Mouse (Mus musculus) cerebellum, postnatal 36 days (tissue): ENCODE results near the gene Vmn2r51.
"Not testable (repeated sequence)": the region's sequence is repeated elsewhere in the genome, so short reads cannot be mapped to it uniquely, and the experiment has no call there.

Experiments used
- DNase-seq, 2 experiments: peaks; one replicate each; pipeline ENCODE4 v3.0.0; 2021 to 2022; ENCODE audit warnings: mixed read lengths in 2 of 2

The Vmn2r51 gene

DNA sequence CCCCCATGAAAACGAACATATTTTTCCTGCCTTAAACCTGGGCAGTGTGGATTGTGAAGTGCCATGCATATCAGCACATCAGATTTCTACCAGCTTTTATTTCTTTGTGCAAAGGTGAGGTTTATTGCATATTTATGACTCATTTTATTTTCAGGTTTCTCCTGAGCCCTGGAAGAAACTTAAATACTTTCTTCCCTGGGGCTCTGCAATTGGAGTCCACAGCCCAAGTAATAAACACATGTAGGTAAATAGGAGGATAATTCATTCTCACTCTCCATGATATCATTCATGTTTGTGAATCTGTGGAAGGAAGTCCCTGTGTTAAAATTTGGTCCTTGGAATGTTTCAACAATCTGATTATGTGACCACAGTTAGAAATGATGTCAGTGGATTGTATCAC, at the start of gene Vmn2r51:
Gene Vmn2r51, minus strand, starts transcription at position 101 of the 400 bp plus-strand sequence.
- not testable (repeated sequence) for DNase-seq

DNA sequence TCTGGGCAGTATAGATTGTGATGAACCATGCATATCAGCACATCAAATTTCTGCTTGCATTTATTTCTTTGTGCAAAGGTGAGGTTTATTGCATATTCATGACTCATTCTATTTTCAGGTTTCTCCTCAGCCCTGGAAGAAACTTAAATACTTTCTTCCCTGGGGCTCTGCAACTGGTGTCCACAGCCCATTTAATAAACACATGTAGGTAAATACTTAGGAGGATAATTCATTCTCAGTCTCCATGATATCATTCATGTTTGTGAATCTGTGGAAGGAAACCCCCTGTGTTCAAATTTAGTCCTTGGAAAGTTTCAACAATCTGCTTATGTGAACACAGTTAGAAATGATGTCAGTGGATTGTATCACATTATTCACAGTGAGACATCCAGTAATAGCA, 52.3 kb downstream of the Vmn2r51 start, which contains the start of gene Vmn2r50:
Gene Vmn2r50, minus strand, starts transcription at position 101 of the 400 bp plus-strand sequence.
- DNase-seq, result not testable (repeated sequence)
